Mouse (Mus musculus) stomach, embryonic 14.5 days (tissue): ENCODE data around the gene Cntnap4. TPM values are rescaled to one million over a fixed set of nuclear protein-coding genes. Genes with fewer than 3 reads are reported as not detected.

Experiments used
- ATAC-seq: fragments of 200-750 bp; cut with Nextera tagmentation; 2 replicates; pipeline ENCODE4 v1.8.0; 2017; ENCODE audit warnings: low read depth, moderate TSS enrichment; ENCODE audit not compliant: insufficient number of reproducible peaks, insufficient read depth, low FRiP score
- H3K27ac ChIP-seq: fragments of 300-500 bp; sonication (generic); 2 replicates; pipeline ENCODE4 v1.5.1; 2014; ENCODE audit warnings: mild to moderate bottlenecking, low read length, moderate library complexity, mixed read lengths
- H3K27me3 ChIP-seq: fragments of 300-500 bp; sonication (generic); 2 replicates; pipeline ENCODE4 v1.6.1; 2014; ENCODE audit warnings: low read length, control low read depth, mixed read lengths; ENCODE audit not compliant: control insufficient read depth, insufficient read depth
- H3K36me3 ChIP-seq: fragments of 300-500 bp; sonication (generic); 2 replicates; pipeline ENCODE4 v1.6.1; 2014; ENCODE audit warnings: mild to moderate bottlenecking, control low read depth, low read length, moderate library complexity, mixed read lengths; ENCODE audit not compliant: control insufficient read depth, insufficient read depth
- H3K4me1 ChIP-seq: fragments of 300-500 bp; sonication (generic); 2 replicates; pipeline ENCODE4 v1.6.1; 2014; ENCODE audit warnings: low read length, control low read depth, mixed read lengths; ENCODE audit not compliant: control insufficient read depth, insufficient read depth
- H3K4me2 ChIP-seq: fragments of 300-500 bp; sonication (generic); replicated peaks from 2 replicates; pipeline ENCODE4 v1.6.1; 2014; ENCODE audit warnings: low read depth, low read length, control low read depth
- H3K4me3 ChIP-seq: fragments of 300-500 bp; sonication (generic); 2 replicates; pipeline ENCODE4 v1.5.1; 2014; ENCODE audit warnings: low read depth, low read length, control low read depth
- H3K9ac ChIP-seq: fragments of 300-500 bp; sonication (generic); replicated peaks from 2 replicates; pipeline ENCODE4 v1.6.1; 2014; ENCODE audit warnings: low read depth, mild to moderate bottlenecking, control low read depth, low read length, moderate library complexity, mixed read lengths
- H3K9me3 ChIP-seq: fragments of 300-500 bp; sonication (generic); 2 replicates; pipeline ENCODE4 v1.6.1; 2016; ENCODE audit warnings: low read depth, low read length, control low read depth; ENCODE audit not compliant: control insufficient read depth
- WGBS: fragments of 180-500 bp; shearing (Covaris S2); extraction: QIAGEN DNeasy Blood & Tissue Kit; methylation state at CpG from one replicate; pipeline ENCODE4 v1.1.7; 2014; 5-methylcytosine and 5-hydroxymethylcytosine counted together
- polyA plus RNA-seq: library from polyadenylated mRNA; unstranded; fragments of >200 nt; fragmentation: Nextera tagmentation; extraction: Ambion mirVana; gene quantifications from 2 replicates; pipeline ENCODE4 v1.2.1, GENCODE M21; 2014

Cntnap4 gene
- polyA plus RNA-seq, 1 experiment from 2014 or later: 1.8 TPM

- H3K9ac ChIP-seq: no peak overlapping the region
- WGBS: 69% methylated on average over 15 of the region's 15 CpGs
- no peak for ATAC-seq
- H3K4me3 ChIP-seq: no peak overlapping the region
- no peak overlapping the region for H3K4me2 ChIP-seq
- H3K4me1 ChIP-seq: no peaks in the 10 kb centered on the region
- no peaks in the 10 kb centered on the region for H3K36me3 ChIP-seq
- no peak overlapping the region for H3K27ac ChIP-seq
- H3K27me3 ChIP-seq: no peaks in the 10 kb centered on the region
- no peaks in the 10 kb centered on the region for H3K9me3 ChIP-seq
Measured at GRCm38 (mm10) chr8:112596023-112596776, 26.4 kb downstream of the Cntnap4 start.

GRCm38 (mm10) chr8:112599975-112600374 lies 30.1 kb downstream of the Cntnap4 start:
- no peak for ATAC-seq
- H3K36me3 ChIP-seq: no peaks in the 10 kb centered on the region
- 89% methylated on average over 11 of the region's 11 CpGs for WGBS
- no peak overlapping the region for H3K4me3 ChIP-seq
- H3K4me2 ChIP-seq: no peak overlapping the region
- H3K9me3 ChIP-seq: no peaks in the 10 kb centered on the region
- no peaks in the 10 kb centered on the region for H3K27me3 ChIP-seq
- H3K27ac ChIP-seq: no peak overlapping the region
- no peaks in the 10 kb centered on the region for H3K4me1 ChIP-seq
- no peak overlapping the region for H3K9ac ChIP-seq

GRCm38 (mm10) chr8:112601150-112601549 lies 31.3 kb downstream of the Cntnap4 start:
- Histone ChIP-seq H3K4me2 (no peak overlapping the region), H3K4me1 (no peaks in the 10 kb centered on the region), H3K27ac (no peak overlapping the region), H3K36me3 (no peaks in the 10 kb centered on the region), H3K9ac (no peak overlapping the region), H3K4me3 (no peak overlapping the region), H3K9me3 (no peaks in the 10 kb centered on the region), H3K27me3 (no peaks in the 10 kb centered on the region)
- WGBS: 78% methylated on average over 1 of the region's 1 CpGs
- no peak for ATAC-seq

GRCm38 (mm10) chr8:112610121-112610520 lies 40.3 kb downstream of the Cntnap4 start:
- Histone ChIP-seq H3K4me1 (no peaks in the 10 kb centered on the region), H3K9ac (no peak overlapping the region), H3K4me2 (no peak overlapping the region), H3K4me3 (no peak overlapping the region), H3K9me3 (no peaks in the 10 kb centered on the region), H3K36me3 (no peaks in the 10 kb centered on the region), H3K27ac (no peak overlapping the region), H3K27me3 (no peaks in the 10 kb centered on the region)
- WGBS: 64% methylated on average over 6 of the region's 6 CpGs
- ATAC-seq: no peak

- ATAC-seq: no peak
- no peak overlapping the region for H3K4me2 ChIP-seq
- no peak overlapping the region for H3K27ac ChIP-seq
- H3K9ac ChIP-seq: no peak overlapping the region
- 72% methylated on average over 7 of the region's 7 CpGs for WGBS
- no peak overlapping the region for H3K4me3 ChIP-seq
- H3K4me1 ChIP-seq: no peaks in the 10 kb centered on the region
- H3K27me3 ChIP-seq: no peaks in the 10 kb centered on the region
- H3K36me3 ChIP-seq: no peaks in the 10 kb centered on the region
- no peaks in the 10 kb centered on the region for H3K9me3 ChIP-seq
Measured at GRCm38 (mm10) chr8:112628791-112629190, 58.9 kb downstream of the Cntnap4 start.

- WGBS: 79% methylated on average over 4 of the region's 4 CpGs
- H3K9me3 ChIP-seq: no peaks in the 10 kb centered on the region
- H3K4me2 ChIP-seq: no peak overlapping the region
- no peaks in the 10 kb centered on the region for H3K27me3 ChIP-seq
- no peak overlapping the region for H3K4me3 ChIP-seq
- no peak overlapping the region for H3K27ac ChIP-seq
- no peaks in the 10 kb centered on the region for H3K4me1 ChIP-seq
- no peak overlapping the region for H3K9ac ChIP-seq
- ATAC-seq: no peak
- no peaks in the 10 kb centered on the region for H3K36me3 ChIP-seq
Measured at GRCm38 (mm10) chr8:112652657-112653056, 82.8 kb downstream of the Cntnap4 start.

- WGBS: 100% methylated on average over 1 of the region's 1 CpGs
- ATAC-seq: no peak
- Histone ChIP-seq H3K4me1 (no peaks in the 10 kb centered on the region), H3K4me3 (no peak overlapping the region), H3K36me3 (no peaks in the 10 kb centered on the region), H3K9ac (no peak overlapping the region), H3K9me3 (no peaks in the 10 kb centered on the region), H3K4me2 (no peak overlapping the region), H3K27ac (no peak overlapping the region), H3K27me3 (no peaks in the 10 kb centered on the region)
Measured at GRCm38 (mm10) chr8:112653276-112653675, 83.4 kb downstream of the Cntnap4 start.

- Histone ChIP-seq H3K4me1 (no peaks in the 10 kb centered on the region), H3K27ac (no peak overlapping the region), H3K36me3 (no peaks in the 10 kb centered on the region), H3K27me3 (no peaks in the 10 kb centered on the region), H3K9me3 (no peaks in the 10 kb centered on the region), H3K4me3 (no peak overlapping the region), H3K4me2 (no peak overlapping the region), H3K9ac (no peak overlapping the region)
- ATAC-seq: no peak
- 56% methylated on average over 3 of the region's 3 CpGs for WGBS
Measured at GRCm38 (mm10) chr8:112653994-112654393, 84.2 kb downstream of the Cntnap4 start.

GRCm38 (mm10) chr8:112664067-112664466 lies 94.2 kb downstream of the Cntnap4 start:
- no peak for ATAC-seq
- H3K9me3 ChIP-seq: no peaks in the 10 kb centered on the region
- no peak overlapping the region for H3K4me3 ChIP-seq
- no peak overlapping the region for H3K9ac ChIP-seq
- no peaks in the 10 kb centered on the region for H3K4me1 ChIP-seq
- H3K36me3 ChIP-seq: no peaks in the 10 kb centered on the region
- H3K4me2 ChIP-seq: no peak overlapping the region
- no peak overlapping the region for H3K27ac ChIP-seq
- H3K27me3 ChIP-seq: no peaks in the 10 kb centered on the region
- 66% methylated on average over 3 of the region's 3 CpGs for WGBS
